Mouse (Mus musculus): ENCODE data around the gene Sik3. TPM values are rescaled to one million over a fixed set of nuclear protein-coding genes. Genes with fewer than 3 reads are reported as not detected.
"Not testable (repeated sequence)": the region's sequence is repeated elsewhere in the genome, so short reads cannot be mapped to it uniquely, and the experiment has no call there.

The Sik3 gene
- total and polyA plus RNA-seq, 3 experiments, result 30.2 to 87.3 (median 49.2) TPM

- no peak for DNase-seq
Observed at GRCm38 (mm10) chr9:46152067-46153015, 139.7 kb downstream of the Sik3 start.

- no peak for DNase-seq
Observed at GRCm38 (mm10) chr9:46154469-46154868, 141.8 kb downstream of the Sik3 start.

GRCm38 (mm10) chr9:46155026-46155425 is 142.4 kb downstream of the Sik3 start:
- no peak for DNase-seq

- DNase-seq, result not testable (repeated sequence)
Observed at GRCm38 (mm10) chr9:46155818-46156217, 143.2 kb downstream of the Sik3 start.

GRCm38 (mm10) chr9:46156711-46157110 is 144.1 kb downstream of the Sik3 start:
- no peak for DNase-seq

GRCm38 (mm10) chr9:46158273-46158813 is 145.7 kb downstream of the Sik3 start:
- no peak for DNase-seq

- peak; percentile 69 for DNase-seq
Observed at GRCm38 (mm10) chr9:46163430-46163829, 150.8 kb downstream of the Sik3 start.

GRCm38 (mm10) chr9:46168802-46169201 is 156.2 kb downstream of the Sik3 start:
- DNase-seq, result no peak

GRCm38 (mm10) chr9:46172251-46172650 is 159.6 kb downstream of the Sik3 start:
- no peak for DNase-seq

- no peak for DNase-seq
Observed at GRCm38 (mm10) chr9:46172953-46173352, 160.3 kb downstream of the Sik3 start.

- DNase-seq, result no peak
Observed at GRCm38 (mm10) chr9:46173919-46174318, 161.3 kb downstream of the Sik3 start.

- DNase-seq, result no peak
Observed at GRCm38 (mm10) chr9:46174770-46175294, 162.2 kb downstream of the Sik3 start.

- DNase-seq, result no peak
Observed at GRCm38 (mm10) chr9:46175300-46175699, 162.7 kb downstream of the Sik3 start.

GRCm38 (mm10) chr9:46175938-46176375 is 163.3 kb downstream of the Sik3 start:
- DNase-seq, result no peak

GRCm38 (mm10) chr9:46176613-46177012 is 164.0 kb downstream of the Sik3 start:
- peak; percentile 51 for DNase-seq

- no peak for DNase-seq
Observed at GRCm38 (mm10) chr9:46178595-46178994, 166.0 kb downstream of the Sik3 start.

- no peak for DNase-seq
Observed at GRCm38 (mm10) chr9:46181297-46181696, 168.7 kb downstream of the Sik3 start.

- DNase-seq, result no peak
Observed at GRCm38 (mm10) chr9:46184542-46184941, 171.9 kb downstream of the Sik3 start.

- DNase-seq, result peak; percentile 54
Observed at GRCm38 (mm10) chr9:46185191-46185590, 172.6 kb downstream of the Sik3 start.

- no peak for DNase-seq
Observed at GRCm38 (mm10) chr9:46186387-46186786, 173.8 kb downstream of the Sik3 start.

- no peak for DNase-seq
Observed at GRCm38 (mm10) chr9:46188370-46188769, 175.8 kb downstream of the Sik3 start.

GRCm38 (mm10) chr9:46188956-46189355 is 176.3 kb downstream of the Sik3 start:
- no peak for DNase-seq

GRCm38 (mm10) chr9:46189381-46189780 is 176.8 kb downstream of the Sik3 start:
- DNase-seq, result no peak

Data from adrenal gland, adult 2 months (tissue).